Mouse (Mus musculus): Measurements from ENCODE around the gene Stambp. TPM values are rescaled to one million over a fixed set of nuclear protein-coding genes. Genes with fewer than 3 reads are reported as not detected.

Gene Stambp
- 140 TPM for polyA plus RNA-seq (2014; fragmentation: Illumina TruSeq; extraction: RNeasy Lipid Tissue Mini Kit (QIAGEN cat#74804); ENCODE audit: low read depth, low replicate concordance)

DNA sequence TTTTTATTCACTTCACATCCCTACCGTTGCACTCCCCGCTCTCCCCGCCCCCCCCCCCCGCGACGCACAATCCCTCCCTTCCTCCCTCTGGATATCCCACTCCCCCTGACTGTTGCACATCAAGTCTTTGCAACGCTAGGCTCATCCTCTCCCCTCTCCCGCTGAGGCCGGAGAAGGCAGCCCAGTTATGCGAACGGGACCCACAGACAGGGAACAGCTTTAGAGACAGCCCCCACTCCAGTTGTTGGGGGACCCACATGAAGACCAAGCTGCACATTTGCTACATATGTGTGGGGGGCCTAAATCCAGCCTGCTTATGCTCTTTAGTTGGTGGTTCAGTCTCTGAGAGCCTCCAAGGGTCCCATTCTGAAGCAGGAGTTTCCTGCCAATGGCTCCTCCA is at the start of gene Stambp:
Gene Stambp, minus strand, starts transcription at position 59 of the 400 bp plus-strand sequence.

DNA sequence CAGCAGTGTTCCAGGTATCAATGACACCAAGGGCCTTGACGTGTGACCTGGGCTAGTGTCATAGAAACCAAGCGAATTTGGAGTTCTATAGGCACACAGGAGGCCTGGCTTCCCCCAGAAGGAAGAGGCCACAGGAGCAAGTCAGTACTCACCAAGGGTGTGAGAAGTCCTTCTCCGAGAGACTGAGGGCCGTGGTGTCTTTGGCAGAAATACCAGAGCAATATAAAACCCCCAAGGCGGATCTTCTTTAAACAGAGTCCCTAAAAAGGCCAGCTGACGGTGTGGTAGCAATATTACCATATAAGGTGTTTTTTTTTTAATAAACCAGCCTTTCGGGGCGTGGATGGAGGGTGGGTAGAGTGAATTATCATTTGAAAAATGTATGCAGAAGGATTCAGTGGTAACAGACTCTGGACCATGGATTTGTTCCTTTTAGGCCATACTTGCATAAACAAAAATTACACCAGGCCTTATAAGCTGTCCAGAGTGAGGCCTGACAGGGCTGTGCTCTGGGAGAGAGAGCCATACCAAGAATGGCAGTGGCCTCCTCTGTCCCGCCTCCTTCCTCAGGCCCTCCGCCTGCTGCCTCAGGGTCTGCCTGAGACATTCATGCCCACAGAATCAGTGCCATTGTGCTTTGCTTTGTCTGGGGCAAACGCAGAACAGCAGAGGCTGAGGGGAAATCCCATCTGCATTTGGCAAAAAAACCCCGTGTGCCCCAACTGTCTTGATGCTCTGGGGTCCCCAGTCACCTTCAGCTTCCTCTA is 36.3 kb downstream of the Stambp start, which contains the start of gene Actg2:
Gene Actg2, minus strand, starts transcription at position 238 of the 767 bp plus-strand sequence.

DNA sequence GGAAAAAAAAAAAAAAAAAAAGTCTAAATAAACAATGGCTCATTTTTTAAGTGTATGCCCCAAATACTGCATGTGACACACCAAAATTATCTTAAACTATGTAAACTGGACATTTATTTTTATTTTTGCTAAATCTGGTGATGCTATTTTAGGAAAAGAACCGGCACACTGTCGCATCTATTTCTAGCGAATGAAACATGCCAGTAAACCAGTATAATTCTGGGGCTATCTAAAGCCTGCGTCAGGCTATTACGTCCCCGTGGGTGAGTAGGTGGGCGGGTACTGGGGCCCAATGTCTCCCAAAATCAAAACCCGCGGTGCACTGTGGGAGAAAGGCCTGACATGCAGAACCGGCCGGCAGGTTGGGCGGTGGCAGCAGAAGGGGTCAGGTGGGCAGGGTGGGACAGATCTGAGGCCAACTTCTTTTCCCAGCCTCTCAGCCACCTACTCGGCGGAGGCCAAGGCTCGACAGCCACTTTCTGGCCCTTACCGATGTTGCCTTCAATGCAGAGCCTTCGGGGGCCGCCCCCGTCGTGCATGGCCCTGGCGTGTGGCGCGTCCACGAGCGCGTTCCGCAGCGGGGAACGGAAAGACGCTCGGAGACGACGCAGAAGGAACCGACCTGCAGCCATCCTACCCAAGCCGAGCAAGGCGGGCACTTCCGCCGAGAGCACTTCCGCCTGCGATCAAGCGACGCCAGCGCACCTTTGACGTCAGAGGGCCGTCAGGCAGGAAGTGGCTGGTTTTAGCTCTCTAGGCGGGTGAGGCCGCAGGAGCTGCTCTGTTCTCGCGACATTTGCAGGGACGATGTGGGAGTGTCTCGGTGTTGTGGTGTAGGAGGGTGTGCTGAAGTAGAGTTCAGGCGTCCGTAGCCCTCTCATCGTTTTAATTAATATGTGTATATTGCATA is 66.0 kb downstream of the Stambp start, which contains the start of gene Dguok:
Gene Dguok, minus strand, starts transcription at position 712 of the 910 bp plus-strand sequence.

Other genes with a start within 250 kb of the Stambp start
- gene Mthfd2, start 246.8 kb downstream of the Stambp start, polyA plus RNA-seq (2014; fragmentation: Illumina TruSeq; extraction: RNeasy Lipid Tissue Mini Kit (QIAGEN cat#74804); ENCODE audit: low read depth, low replicate concordance): 13.1 TPM
- 55.4 TPM for gene Mob1a, start 246.7 kb downstream of the Stambp start, polyA plus RNA-seq (2014; fragmentation: Illumina TruSeq; extraction: RNeasy Lipid Tissue Mini Kit (QIAGEN cat#74804); ENCODE audit: low read depth, low replicate concordance)
- 85.7 TPM for gene Bola3, start 223.6 kb downstream of the Stambp start, polyA plus RNA-seq (2014; fragmentation: Illumina TruSeq; extraction: RNeasy Lipid Tissue Mini Kit (QIAGEN cat#74804); ENCODE audit: low read depth, low replicate concordance)
- 1.0 TPM for gene Tet3, start 113.6 kb downstream of the Stambp start, polyA plus RNA-seq (2014; fragmentation: Illumina TruSeq; extraction: RNeasy Lipid Tissue Mini Kit (QIAGEN cat#74804); ENCODE audit: low read depth, low replicate concordance)
- gene Dguok, start 65.8 kb downstream of the Stambp start, polyA plus RNA-seq (2014; fragmentation: Illumina TruSeq; extraction: RNeasy Lipid Tissue Mini Kit (QIAGEN cat#74804); ENCODE audit: low read depth, low replicate concordance): 8.1 TPM
- 130 TPM for gene Actg2, start 36.5 kb downstream of the Stambp start, polyA plus RNA-seq (2014; fragmentation: Illumina TruSeq; extraction: RNeasy Lipid Tissue Mini Kit (QIAGEN cat#74804); ENCODE audit: low read depth, low replicate concordance)
- gene Clec4f, start 83.5 kb upstream of the Stambp start, polyA plus RNA-seq (2014; fragmentation: Illumina TruSeq; extraction: RNeasy Lipid Tissue Mini Kit (QIAGEN cat#74804); ENCODE audit: low read depth, low replicate concordance): not detected
- not detected for gene Cd207, start 105.1 kb upstream of the Stambp start, polyA plus RNA-seq (2014; fragmentation: Illumina TruSeq; extraction: RNeasy Lipid Tissue Mini Kit (QIAGEN cat#74804); ENCODE audit: low read depth, low replicate concordance)
- gene Vax2, start 138.5 kb upstream of the Stambp start, polyA plus RNA-seq (2014; fragmentation: Illumina TruSeq; extraction: RNeasy Lipid Tissue Mini Kit (QIAGEN cat#74804); ENCODE audit: low read depth, low replicate concordance): not detected
- 3.1 TPM for gene Atp6v1b1, start 170.3 kb upstream of the Stambp start, polyA plus RNA-seq (2014; fragmentation: Illumina TruSeq; extraction: RNeasy Lipid Tissue Mini Kit (QIAGEN cat#74804); ENCODE audit: low read depth, low replicate concordance)
- gene Ankrd53, start 189.9 kb upstream of the Stambp start, polyA plus RNA-seq (2014; fragmentation: Illumina TruSeq; extraction: RNeasy Lipid Tissue Mini Kit (QIAGEN cat#74804); ENCODE audit: low read depth, low replicate concordance): 15.4 TPM
- 11.0 TPM for gene Tex261, start 203.1 kb upstream of the Stambp start, polyA plus RNA-seq (2014; fragmentation: Illumina TruSeq; extraction: RNeasy Lipid Tissue Mini Kit (QIAGEN cat#74804); ENCODE audit: low read depth, low replicate concordance)
- 18.6 TPM for gene Nagk, start 222.3 kb upstream of the Stambp start, polyA plus RNA-seq (2014; fragmentation: Illumina TruSeq; extraction: RNeasy Lipid Tissue Mini Kit (QIAGEN cat#74804); ENCODE audit: low read depth, low replicate concordance)

All from testis, adult 10 weeks (tissue).